Mouse (Mus musculus) WW6 (cell line): ENCODE measurements around the gene Dgka.

Source experiments
- DNase-seq: peaks from one replicate; pipeline ENCODE4 v3.0.0-alpha.2; 2013; ENCODE audit warnings: low read depth, low spot score

Gene Dgka

GRCm38 (mm10) chr10:128744680-128745601, at the start of gene Dgka:
Dgka (minus strand) TSS chr10:128744855.
- no peak for DNase-seq

- no peak for DNase-seq
These were observed 49.7 kb upstream of the Dgka start for GRCm38 (mm10) chr10:128794391-128794790.

GRCm38 (mm10) chr10:128793258-128793657, 48.6 kb upstream of the Dgka start:
- no peak for DNase-seq

- no peak for DNase-seq
These were observed 47.4 kb upstream of the Dgka start for GRCm38 (mm10) chr10:128792041-128792440.

- no peak for DNase-seq
These were observed 45.9 kb upstream of the Dgka start, which contains the start of gene Mmp19 for GRCm38 (mm10) chr10:128790398-128791124. Mmp19 (plus strand) TSS chr10:128790910.

- DNase-seq, result no peak
These were observed 35.5 kb upstream of the Dgka start for GRCm38 (mm10) chr10:128780200-128780599.

- DNase-seq, result no peak
These were observed 34.5 kb upstream of the Dgka start for GRCm38 (mm10) chr10:128779011-128779795.

- no peak for DNase-seq
These were observed 33.8 kb upstream of the Dgka start for GRCm38 (mm10) chr10:128778441-128778840.

GRCm38 (mm10) chr10:128773685-128774084, 29.0 kb upstream of the Dgka start:
- no peak for DNase-seq

- DNase-seq, result no peak
These were observed 28.2 kb upstream of the Dgka start for GRCm38 (mm10) chr10:128772895-128773294.

GRCm38 (mm10) chr10:128748252-128748864, 3.7 kb upstream of the Dgka start:
- peak; percentile 78 for DNase-seq

- peak; percentile 81 for DNase-seq
These were observed 3.1 kb upstream of the Dgka start, which contains the start of gene Pym1 for GRCm38 (mm10) chr10:128747646-128748251. Pym1 (plus strand) TSS chr10:128747889.

- DNase-seq, result no peak
These were observed 2.5 kb upstream of the Dgka start for GRCm38 (mm10) chr10:128746972-128747645.

GRCm38 (mm10) chr10:128745946-128746613, 1.4 kb upstream of the Dgka start:
- no peak for DNase-seq

GRCm38 (mm10) chr10:128744211-128744610, 444 bp downstream of the Dgka start:
- DNase-seq, result no peak

- no peak for DNase-seq
These were observed 864 bp downstream of the Dgka start for GRCm38 (mm10) chr10:128743791-128744191.

GRCm38 (mm10) chr10:128743235-128743634, 1.4 kb downstream of the Dgka start:
- DNase-seq, result no peak

GRCm38 (mm10) chr10:128742616-128743015, 2.0 kb downstream of the Dgka start:
- no peak for DNase-seq

- no peak for DNase-seq
These were observed 4.4 kb downstream of the Dgka start for GRCm38 (mm10) chr10:128740296-128740695.

GRCm38 (mm10) chr10:128737435-128737834, 7.2 kb downstream of the Dgka start:
- peak; percentile 58 for DNase-seq
